ENCODE assay signal across 33 mouse cellular contexts in genomic region chr4:88931217-88931616, GRCm38 (mm10). TPM values are rescaled to one million over a fixed set of nuclear protein-coding genes. Genes with fewer than 3 reads are reported as not detected.
"Had no signal": no experiment of that assay in that cellular context is flagged by ENCODE, and none has a peak within 500 bp of the region (broad histone marks: within the 10 kb centered on the region; RNA-seq: fewer than 3 reads in every experiment).

No protein-coding gene starts in this region.

- H3K4me2 ChIP-seq: limb, embryonic 12.5 days; limb, embryonic 15.5 days; liver, embryonic 13.5 days; midbrain, embryonic 11.5 days; neural tube, embryonic 12.5 days; neural tube, embryonic 15.5 days had no signal

- H3K4me3 ChIP-seq: left cerebral cortex, adult 2 months; limb, embryonic 12.5 days; limb, embryonic 15.5 days; liver, embryonic 13.5 days; neural tube, embryonic 12.5 days; neural tube, embryonic 15.5 days had no signal

- H3K36me3 ChIP-seq: limb, embryonic 12.5 days; limb, embryonic 15.5 days; neural tube, embryonic 12.5 days; neural tube, embryonic 15.5 days had no signal

- DNase-seq: kidney, postnatal 25 days; layer of hippocampus, postnatal 36 days; left cerebral cortex, postnatal 4 days; liver, embryonic 13.5 days; lung, adult 2 months; lung, postnatal 14 days; lung, postnatal 4 days; midbrain, embryonic 14.5 days; right cerebral cortex, adult 18-20 months; right cerebral cortex, postnatal 14 days; right cerebral cortex, postnatal 4 days; thymus, adult 2 months; thymus, postnatal 14 days; thymus, postnatal 4 days had no signal

- H3K27me3 ChIP-seq: liver, embryonic 13.5 days had no signal

- H3K9me3 ChIP-seq: limb, embryonic 12.5 days; limb, embryonic 15.5 days; liver, embryonic 13.5 days; neural tube, embryonic 12.5 days; neural tube, embryonic 15.5 days had no signal

- H3K27ac ChIP-seq: kidney, postnatal 0 days; left cerebral cortex, adult 2 months; limb, embryonic 12.5 days; limb, embryonic 15.5 days; liver, embryonic 13.5 days; neural tube, embryonic 12.5 days; neural tube, embryonic 15.5 days; stomach, postnatal 0 days had no signal

- H3K9ac ChIP-seq: limb, embryonic 12.5 days; limb, embryonic 15.5 days; liver, embryonic 13.5 days; neural tube, embryonic 12.5 days; neural tube, embryonic 15.5 days had no signal

- H3K4me1 ChIP-seq: limb, embryonic 12.5 days; limb, embryonic 15.5 days; neural tube, embryonic 12.5 days; neural tube, embryonic 15.5 days had no signal

RNA-seq across cellular contexts. Expression of gene Ifne, which starts 51.2 kb away (rescaled TPM):
- total RNA-seq: layer of hippocampus, adult 8-10 months; layer of hippocampus, postnatal 10 days; layer of hippocampus, postnatal 36 days; left cerebral cortex, adult 2 months; left cerebral cortex, postnatal 14 days; left cerebral cortex, postnatal 4 days; megakaryocyte progenitor cell, adult 5-6 weeks; megakaryocyte-erythroid progenitor cell, adult 5-6 weeks; midbrain, postnatal 0 days had no signal
- polyA plus RNA-seq: kidney, embryonic 14.5 days; kidney, postnatal 0 days; large intestine, adult 2 months; limb, embryonic 12.5 days; limb, embryonic 15.5 days; liver, embryonic 13.5 days; liver, embryonic 16.5 days; lung, adult 2 months; lung, embryonic 16.5 days; midbrain, embryonic 11.5 days; midbrain, embryonic 14.5 days; midbrain, postnatal 0 days; neural tube, embryonic 12.5 days; neural tube, embryonic 15.5 days; stomach, embryonic 14.5 days; thymus, adult 2 months had no signal
